In the genomic region with DNA sequence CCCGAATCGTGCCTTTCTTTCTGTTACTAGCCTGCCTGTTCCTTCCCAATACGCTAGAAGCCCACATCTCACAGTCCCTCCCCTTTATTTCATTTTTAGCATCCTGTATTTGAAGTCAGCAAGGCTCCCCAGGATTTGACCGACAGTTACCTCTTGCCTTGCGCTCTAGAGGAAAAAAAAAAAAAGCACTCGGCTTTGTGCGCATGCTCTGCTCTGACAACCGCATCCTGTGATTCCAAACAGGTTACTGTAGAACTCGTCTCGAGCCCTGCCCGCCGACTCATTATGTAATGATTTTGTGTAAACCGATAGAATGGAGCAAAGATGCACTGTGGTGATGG, we compare ENCODE assay signal across 8 mouse cellular contexts. TPM values are rescaled to one million over a fixed set of nuclear protein-coding genes. Genes with fewer than 3 reads are reported as not detected.
A peak's percentile ranks its signal among the peaks of the same experiment; 100 is the strongest.
DNase-seq lines count a peak whose midpoint lies in the region; ATAC-seq and TF ChIP-seq lines count a peak whose summit lies in the region.

No protein-coding gene starts in this region.

- H3K36me3 ChIP-seq in forebrain, embryonic 11.5 days (ENCODE audit: control insufficient read depth, insufficient read depth, low read length), result no peaks in the 10 kb centered on the region
- no peaks in the 10 kb centered on the region for H3K36me3 ChIP-seq in lung, embryonic 15.5 days

- peak; percentile 79 for DNase-seq in A20 (ENCODE audit: low read depth, low spot score)
- DNase-seq in forebrain, embryonic 11.5 days (ENCODE audit: low spot score), result peak; percentile 61
- DNase-seq in layer of hippocampus, adult 8-10 months (ENCODE audit: low spot score in 2 of 2), result peak; percentile 77 to 85
- DNase-seq in thymus, postnatal 25 days, result peak; percentile 84

- H3K4me2 ChIP-seq in forebrain, embryonic 11.5 days (ENCODE audit: low read depth, low read length, severe bottlenecking), result peak overlapping the region; percentile 97
- H3K4me2 ChIP-seq in lung, embryonic 15.5 days, result peak overlapping the region; percentile 91

- no peak for TF ChIP-seq CTCF in bone marrow, adult 2 months (IDR thresholded peaks at IDR 0.05; ENCODE audit: control insufficient read depth, insufficient read depth, low read length)
- no peak for TF ChIP-seq CTCF in olfactory bulb, adult 2 months (IDR thresholded peaks at IDR 0.05; ENCODE audit: insufficient read depth, low read depth, low read length)

- ATAC-seq in forebrain, embryonic 11.5 days (replicated peaks; ENCODE audit: low FRiP score), result no peak
- ATAC-seq in hematopoietic stem cell, adult 5-6 weeks (replicated peaks in 1 of 2; ENCODE audit: insufficient read depth in 1 of 2, low FRiP score in 2 of 2, low TSS enrichment in 1 of 2, low read depth in 1 of 2, poor library complexity in 2 of 2, severe bottlenecking in 2 of 2), result peak; percentile 61 to 72
- ATAC-seq in lung, embryonic 15.5 days (ENCODE audit: borderline replicate concordance, extremely low read depth, low FRiP score, low TSS enrichment), result no peak

- WGBS in bone marrow, adult 2 months, result under 1% methylated on average over 13 of the region's 13 CpGs
- WGBS in forebrain, embryonic 11.5 days, result 2% methylated on average over 13 of the region's 13 CpGs
- 1% methylated on average over 13 of the region's 13 CpGs for WGBS in lung, embryonic 15.5 days
- under 1% methylated on average over 13 of the region's 13 CpGs for WGBS in olfactory bulb, adult 2 months

- peaks cover 18% of the 10 kb centered on the region for H3K27me3 ChIP-seq in forebrain, embryonic 11.5 days (ENCODE audit: control insufficient read depth, insufficient read depth, low read length)
- peaks cover 38% of the 10 kb centered on the region for H3K27me3 ChIP-seq in lung, embryonic 15.5 days

- H3K4me1 ChIP-seq in bone marrow, adult 2 months (ENCODE audit: control insufficient read depth, insufficient read depth, low read length), result peaks cover 12% of the 10 kb centered on the region
- H3K4me1 ChIP-seq in forebrain, embryonic 11.5 days (replicated peaks; ENCODE audit: control insufficient read depth, insufficient read depth, low read length), result peaks cover 8% of the 10 kb centered on the region; the same call in 1 of the 2 replicates
- peaks cover 23% of the 10 kb centered on the region for H3K4me1 ChIP-seq in lung, embryonic 15.5 days
- peaks cover 31% of the 10 kb centered on the region for H3K4me1 ChIP-seq in olfactory bulb, adult 2 months (ENCODE audit: control insufficient read depth, insufficient read depth, low read length)

- H3K27ac ChIP-seq in bone marrow, adult 2 months (ENCODE audit: control insufficient read depth, insufficient read depth, low read depth, low read length, poor library complexity), result peak overlapping the region; percentile 81; the same call in 1 of the 2 replicates
- H3K27ac ChIP-seq in forebrain, embryonic 11.5 days (ENCODE audit: low read depth, low read length), result no peak overlapping the region
- peak overlapping the region; percentile 8; the same call in 1 of the 2 replicates for H3K27ac ChIP-seq in lung, embryonic 15.5 days
- H3K27ac ChIP-seq in olfactory bulb, adult 2 months (ENCODE audit: insufficient read depth, low read depth, low read length), result peak overlapping the region; percentile 91

- peak overlapping the region; percentile 94 for H3K4me3 ChIP-seq in bone marrow, adult 2 months (replicated peaks; ENCODE audit: control insufficient read depth, low read depth, low read length)
- H3K4me3 ChIP-seq in forebrain, embryonic 11.5 days (ENCODE audit: low read depth, low read length), result peak overlapping the region; percentile 50
- H3K4me3 ChIP-seq in lung, embryonic 15.5 days, result peak overlapping the region; percentile 49
- peak overlapping the region; percentile 85 for H3K4me3 ChIP-seq in olfactory bulb, adult 2 months (ENCODE audit: insufficient read depth, low read depth, low read length)

- no peaks in the 10 kb centered on the region; the same call in 1 of the 2 replicates for H3K9me3 ChIP-seq in forebrain, embryonic 11.5 days (ENCODE audit: control insufficient read depth, low read length)
- no peaks in the 10 kb centered on the region for H3K9me3 ChIP-seq in lung, embryonic 15.5 days

- TF ChIP-seq POLR2A in bone marrow, adult 2 months (IDR thresholded peaks at IDR 0.05; ENCODE audit: borderline replicate concordance, control insufficient read depth, low read depth, low read length), result no peak
- no peak for TF ChIP-seq POLR2A in olfactory bulb, adult 2 months (IDR thresholded peaks at IDR 0.05; ENCODE audit: insufficient read depth, low read depth, low read length)

- peak overlapping the region; percentile 2; the same call in 1 of the 2 replicates for H3K9ac ChIP-seq in forebrain, embryonic 11.5 days (ENCODE audit: low read length)
- no peak overlapping the region for H3K9ac ChIP-seq in lung, embryonic 15.5 days

RNA-seq across cellular contexts. Expression of a gene that starts 1.2 kb away (rescaled TPM):
- polyA plus RNA-seq in bone marrow, adult 2 months (2011; ENCODE audit: insufficient read depth, insufficient read length, low replicate concordance, missing spikeins), result 5.2 and 10.4 TPM in 2 replicates
- 10.1 and 11.8 TPM in 2 replicates for polyA plus RNA-seq in forebrain, embryonic 11.5 days (2014; fragmentation: Nextera tagmentation; extraction: Ambion mirVana)
- 42.2 and 49.4 TPM in 2 replicates for total RNA-seq in hematopoietic stem cell, adult 5-6 weeks (2017)
- 10 to 100 TPM; 75.8 to 84.4 (median 81.0) TPM for total RNA-seq in layer of hippocampus, adult 8-10 months (2022)
- 10.9 and 12.2 TPM in 2 replicates for polyA plus RNA-seq in lung, embryonic 15.5 days (2015; fragmentation: Nextera tagmentation; extraction: Ambion mirVana)
- polyA plus RNA-seq in olfactory bulb, adult 2 months (2012; ENCODE audit: insufficient read depth, insufficient read length, low replicate concordance, missing spikeins), result not detected in 2 replicates

Comparison
In these comparisons a context has a peak if more than half of its experiments do, and no peak if none do; other contexts are left out.
1. ATAC-seq: peak in hematopoietic stem cell, adult 5-6 weeks (2 of 2); none in forebrain, embryonic 11.5 days (single experiment) and lung, embryonic 15.5 days (single experiment).
2. Peak in every context shown above with its lines, with median percentiles within 50 percentile points of each other: DNase-seq and H3K4me3 ChIP-seq.